Mouse (Mus musculus) liver, embryonic 12.5 days (tissue): ENCODE data around the gene Arl13b. TPM values are rescaled to one million over a fixed set of nuclear protein-coding genes. Genes with fewer than 3 reads are reported as not detected.
A peak's percentile ranks its signal among the peaks of the same experiment; 100 is the strongest.

Experiments
- ATAC-seq: fragments of 200-750 bp; cut with Nextera tagmentation; 2 replicates; pipeline ENCODE4 v1.8.0; 2017; ENCODE audit warnings: moderate number of reproducible peaks, mild to moderate bottlenecking, moderate library complexity
- H3K27ac ChIP-seq: fragments of 300-500 bp; sonication (generic); 2 replicates; pipeline ENCODE4 v1.5.1; 2016; ENCODE audit warnings: mild to moderate bottlenecking
- H3K27me3 ChIP-seq: fragments of 300-500 bp; sonication (generic); replicated peaks from 2 replicates; pipeline ENCODE4 v1.6.1; 2016; ENCODE audit warnings: mild to moderate bottlenecking, moderate library complexity
- H3K36me3 ChIP-seq: fragments of 300-500 bp; sonication (generic); 2 replicates; pipeline ENCODE4 v1.6.1; 2016; ENCODE audit warnings: mild to moderate bottlenecking, moderate library complexity
- H3K4me1 ChIP-seq: fragments of 300-500 bp; sonication (generic); 2 replicates; pipeline ENCODE4 v1.6.1; 2016
- H3K4me2 ChIP-seq: fragments of 300-500 bp; sonication (generic); 2 replicates; pipeline ENCODE4 v1.6.1; 2016; ENCODE audit warnings: mild to moderate bottlenecking, moderate library complexity
- H3K4me3 ChIP-seq: fragments of 300-500 bp; sonication (generic); 2 replicates; pipeline ENCODE4 v1.5.1; 2016; ENCODE audit warnings: mild to moderate bottlenecking, moderate library complexity
- H3K9ac ChIP-seq: fragments of 300-500 bp; sonication (generic); 2 replicates; pipeline ENCODE4 v1.6.1; 2016; ENCODE audit warnings: mild to moderate bottlenecking, moderate library complexity
- H3K9me3 ChIP-seq: fragments of 300-500 bp; sonication (generic); replicated peaks from 2 replicates; pipeline ENCODE4 v1.6.1; 2016; ENCODE audit warnings: mild to moderate bottlenecking, moderate library complexity
- WGBS: fragments of 180-500 bp; shearing (Covaris S2); methylation state at CpG from one replicate; pipeline ENCODE4 v1.1.7; 2016; ENCODE audit not compliant: insufficient replicate concordance; 5-methylcytosine and 5-hydroxymethylcytosine counted together
- polyA plus RNA-seq: library from polyadenylated mRNA; unstranded; fragments of >200 nt; fragmentation: Nextera tagmentation; extraction: Ambion mirVana; gene quantifications from 2 replicates; pipeline ENCODE4 v1.2.1, GENCODE M21; 2016

Arl13b gene
- polyA plus RNA-seq, 1 experiment from 2014 or later, result 5.8 TPM

GRCm38 (mm10) chr16:62807249-62807979 is 39.4 kb downstream of the Arl13b start:
- 57% methylated on average over 8 of the region's 8 CpGs for WGBS
- H3K36me3 ChIP-seq, result no peaks in the 10 kb centered on the region
- H3K27ac ChIP-seq, result no peak overlapping the region
- ATAC-seq, result no peak
- no peak overlapping the region for H3K9ac ChIP-seq
- H3K27me3 ChIP-seq, result no peaks in the 10 kb centered on the region
- H3K4me3 ChIP-seq, result no peak overlapping the region
- no peak overlapping the region for H3K4me2 ChIP-seq
- no peaks in the 10 kb centered on the region for H3K9me3 ChIP-seq
- H3K4me1 ChIP-seq, result peaks cover 18% of the 10 kb centered on the region

GRCm38 (mm10) chr16:62804621-62805020 is 42.2 kb downstream of the Arl13b start:
- peaks cover 10% of the 10 kb centered on the region; the same call in 1 of the 2 replicates for H3K4me1 ChIP-seq
- H3K27me3 ChIP-seq, result no peaks in the 10 kb centered on the region
- no peak overlapping the region for H3K4me3 ChIP-seq
- no peaks in the 10 kb centered on the region for H3K9me3 ChIP-seq
- no peak overlapping the region for H3K4me2 ChIP-seq
- H3K27ac ChIP-seq, result no peak overlapping the region
- ATAC-seq, result no peak
- 0 out of 2 replicates have a peak, but pooled peaks cover 4% of the 10 kb centered on the region for H3K36me3 ChIP-seq
- 83% methylated on average over 3 of the region's 3 CpGs for WGBS
- no peak overlapping the region for H3K9ac ChIP-seq

GRCm38 (mm10) chr16:62799839-62800238 is 47.0 kb downstream of the Arl13b start:
- Histone ChIP-seq H3K4me3 (no peak overlapping the region), H3K27ac (no peak overlapping the region), H3K9me3 (no peaks in the 10 kb centered on the region), H3K4me1 (no peaks in the 10 kb centered on the region), H3K27me3 (no peaks in the 10 kb centered on the region), H3K4me2 (no peak overlapping the region), H3K36me3 (0 out of 2 replicates have a peak, but pooled peaks cover 6% of the 10 kb centered on the region), H3K9ac (no peak overlapping the region)
- ATAC-seq, result no peak
- 75% methylated on average over 3 of the region's 3 CpGs for WGBS

- WGBS, result 62% methylated on average over 4 of the region's 4 CpGs
- no peak for ATAC-seq
Measured at GRCm38 (mm10) chr16:62799426-62799825, 47.4 kb downstream of the Arl13b start.

GRCm38 (mm10) chr16:62798808-62799207 is 48.0 kb downstream of the Arl13b start:
- Histone ChIP-seq H3K4me1 (no peaks in the 10 kb centered on the region), H3K9ac (no peak overlapping the region), H3K27ac (no peak overlapping the region), H3K36me3 (0 out of 2 replicates have a peak, but pooled peaks cover 6% of the 10 kb centered on the region), H3K27me3 (no peaks in the 10 kb centered on the region), H3K4me3 (no peak overlapping the region), H3K4me2 (no peak overlapping the region), H3K9me3 (no peaks in the 10 kb centered on the region)
- WGBS, result 73% methylated on average over 3 of the region's 3 CpGs
- no peak for ATAC-seq

More at GRCm38 (mm10) chr16:62799426-62799825, 47.4 kb downstream of the Arl13b start:
- Histone ChIP-seq H3K27ac (no peak overlapping the region), H3K27me3 (no peaks in the 10 kb centered on the region), H3K4me2 (no peak overlapping the region), H3K9ac (no peak overlapping the region), H3K4me1 (no peaks in the 10 kb centered on the region), H3K36me3 (0 out of 2 replicates have a peak, but pooled peaks cover 6% of the 10 kb centered on the region), H3K9me3 (no peaks in the 10 kb centered on the region), H3K4me3 (no peak overlapping the region)

- H3K9ac ChIP-seq, result no peak overlapping the region
- H3K27me3 ChIP-seq, result no peaks in the 10 kb centered on the region
- H3K36me3 ChIP-seq, result 0 out of 2 replicates have a peak, but pooled peaks cover 4% of the 10 kb centered on the region
- no peak overlapping the region for H3K27ac ChIP-seq
- WGBS, result 60% methylated on average over 1 of the region's 1 CpGs
- no peak overlapping the region for H3K4me2 ChIP-seq
- no peaks in the 10 kb centered on the region for H3K4me1 ChIP-seq
- no peak overlapping the region for H3K4me3 ChIP-seq
- ATAC-seq, result no peak
- H3K9me3 ChIP-seq, result no peaks in the 10 kb centered on the region
Measured at GRCm38 (mm10) chr16:62796608-62797007, 50.2 kb downstream of the Arl13b start.

GRCm38 (mm10) chr16:62786621-62787331 is 60.1 kb downstream of the Arl13b start, which contains the start of gene Nsun3:
Gene Nsun3 (minus strand): TSS chr16:62786818.
- H3K36me3 ChIP-seq, result 0 out of 2 replicates have a peak, but pooled peaks cover 5% of the 10 kb centered on the region
- ATAC-seq, result peak; percentile 95
- peak within 1 kb of the TSS; percentile 83 for H3K27ac ChIP-seq
- H3K4me1 ChIP-seq, result peaks cover 24% of the 10 kb centered on the region
- peak within 1 kb of the TSS; percentile 78 for H3K4me2 ChIP-seq
- H3K4me3 ChIP-seq, result peak within 1 kb of the TSS; percentile 83
- H3K27me3 ChIP-seq, result no peaks in the 10 kb centered on the region
- H3K9ac ChIP-seq, result peak within 1 kb of the TSS; percentile 83
- H3K9me3 ChIP-seq, result no peaks in the 10 kb centered on the region
- WGBS, result 2% methylated on average over 41 of the region's 41 CpGs

- Histone ChIP-seq H3K4me1 (peaks cover 21% of the 10 kb centered on the region), H3K9me3 (no peaks in the 10 kb centered on the region), H3K9ac (no peak overlapping the region), H3K27ac (no peak overlapping the region), H3K36me3 (0 out of 2 replicates have a peak, but pooled peaks cover 9% of the 10 kb centered on the region), H3K27me3 (no peaks in the 10 kb centered on the region), H3K4me2 (no peak overlapping the region), H3K4me3 (no peak overlapping the region)
- 46% methylated on average over 5 of the region's 5 CpGs for WGBS
- no peak for ATAC-seq
Measured at GRCm38 (mm10) chr16:62782229-62782628, 64.6 kb downstream of the Arl13b start.

GRCm38 (mm10) chr16:62778282-62778681 is 68.6 kb downstream of the Arl13b start:
- Histone ChIP-seq H3K27me3 (no peaks in the 10 kb centered on the region), H3K36me3 (peaks cover 14% of the 10 kb centered on the region), H3K9me3 (no peaks in the 10 kb centered on the region), H3K9ac (no peak overlapping the region), H3K4me1 (0 out of 2 replicates have a peak, but pooled peaks cover 2% of the 10 kb centered on the region), H3K4me2 (no peak overlapping the region), H3K27ac (no peak overlapping the region), H3K4me3 (no peak overlapping the region)
- 84% methylated on average over 10 of the region's 10 CpGs for WGBS
- no peak for ATAC-seq

GRCm38 (mm10) chr16:62776034-62776433 is 70.8 kb downstream of the Arl13b start:
- Histone ChIP-seq H3K36me3 (peaks cover 17% of the 10 kb centered on the region), H3K4me1 (no peaks in the 10 kb centered on the region), H3K4me2 (no peak overlapping the region), H3K9ac (no peak overlapping the region), H3K4me3 (no peak overlapping the region), H3K27me3 (no peaks in the 10 kb centered on the region), H3K9me3 (no peaks in the 10 kb centered on the region), H3K27ac (no peak overlapping the region)
- 85% methylated on average over 11 of the region's 11 CpGs for WGBS
- no peak for ATAC-seq

GRCm38 (mm10) chr16:62773462-62773861 is 73.4 kb downstream of the Arl13b start:
- Histone ChIP-seq H3K4me1 (no peaks in the 10 kb centered on the region), H3K4me2 (no peak overlapping the region), H3K9ac (no peak overlapping the region), H3K27ac (no peak overlapping the region), H3K36me3 (peaks cover 27% of the 10 kb centered on the region), H3K4me3 (no peak overlapping the region), H3K9me3 (no peaks in the 10 kb centered on the region), H3K27me3 (no peaks in the 10 kb centered on the region)
- WGBS, result 69% methylated on average over 4 of the region's 4 CpGs
- no peak for ATAC-seq

GRCm38 (mm10) chr16:62758340-62758739 is 88.5 kb downstream of the Arl13b start:
- no peak overlapping the region for H3K27ac ChIP-seq
- H3K9me3 ChIP-seq, result no peaks in the 10 kb centered on the region
- H3K4me2 ChIP-seq, result no peak overlapping the region
- no peaks in the 10 kb centered on the region for H3K4me1 ChIP-seq
- H3K4me3 ChIP-seq, result no peak overlapping the region
- H3K27me3 ChIP-seq, result no peaks in the 10 kb centered on the region
- peak; percentile 54 for ATAC-seq
- 72% methylated on average over 2 of the region's 2 CpGs for WGBS
- H3K9ac ChIP-seq, result no peak overlapping the region
- peaks cover 15% of the 10 kb centered on the region; the same call in 1 of the 2 replicates for H3K36me3 ChIP-seq
